Mouse (Mus musculus): Measurements from ENCODE around the gene Apoa4. TPM values are rescaled to one million over a fixed set of nuclear protein-coding genes. Genes with fewer than 3 reads are reported as not detected.

Apoa4 gene
- total RNA-seq, 2 experiments from 2014 or later = not detected

DNA sequence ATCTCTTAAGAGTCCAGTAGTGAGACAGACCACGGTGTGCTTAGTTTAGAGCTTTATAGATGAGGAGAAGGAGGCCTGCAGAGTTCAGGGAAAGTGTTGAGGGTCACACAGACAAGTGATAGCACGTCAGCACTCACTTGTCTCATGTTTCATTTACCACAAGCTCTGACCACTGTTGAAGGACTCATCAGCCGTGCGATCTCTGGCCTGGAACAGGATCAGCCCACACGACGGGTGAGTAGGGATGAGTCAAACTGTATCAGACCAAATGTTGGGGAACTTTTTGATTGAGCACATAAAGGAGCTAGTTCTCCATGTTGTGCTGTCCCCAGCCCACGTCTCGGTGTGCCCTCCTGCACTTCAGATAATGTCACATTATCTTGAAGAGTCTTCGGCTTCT is 34.0 kb downstream of the Apoa4 start:
- no peak for DNase-seq

DNA sequence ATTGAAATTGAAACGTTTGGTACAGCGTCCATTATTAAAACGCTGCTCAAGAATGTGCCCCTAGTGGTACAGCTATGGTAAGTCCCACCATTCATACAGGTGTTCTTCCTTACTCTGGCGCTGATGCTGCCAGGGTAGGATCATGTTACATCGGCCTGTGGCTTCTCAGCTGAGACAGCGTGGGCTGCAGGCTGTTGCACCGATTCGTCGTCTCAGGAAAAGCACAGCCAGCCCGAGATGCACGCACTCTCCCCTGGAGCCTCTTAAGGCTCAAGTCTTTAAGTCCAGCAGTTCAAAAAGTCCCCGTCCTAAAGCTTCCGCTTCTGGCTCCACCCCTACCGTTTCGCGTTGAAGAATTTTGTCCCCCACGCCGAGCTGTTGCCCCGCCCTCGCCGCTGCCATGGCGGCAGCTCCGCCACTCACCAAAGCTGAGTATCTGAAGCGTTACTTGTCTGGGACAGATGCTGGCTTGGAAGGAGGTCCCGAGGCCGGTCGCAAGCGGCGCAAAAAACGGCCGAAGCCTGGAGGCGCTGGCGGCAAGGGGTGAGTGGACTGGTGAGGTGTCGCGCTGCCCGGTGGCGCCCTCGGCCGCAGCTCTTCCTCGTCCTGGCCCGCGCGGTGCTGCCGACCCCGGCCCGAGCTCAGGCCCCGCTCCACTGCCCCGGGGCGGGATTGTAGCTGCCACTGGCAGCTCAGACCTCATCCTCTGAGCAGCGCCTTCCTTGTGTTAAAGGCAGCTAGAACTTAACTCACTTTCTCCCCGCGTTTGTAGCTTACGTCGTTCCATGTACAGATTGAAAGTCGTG is 42.3 kb downstream of the Apoa4 start, which contains the start of gene Bud13:
TSS of gene Bud13 (plus strand) at position 378 of the 806 bp plus-strand sequence.
- DNase-seq = peak; percentile 90

Other genes with a start within 250 kb of the Apoa4 start
- 10 to 100 TPM; 27.8 to 32.2 TPM for gene Pafah1b2, start 228.0 kb upstream of the Apoa4 start, total RNA-seq (2021)
- 10 to 100 TPM; 34.7 to 38.9 TPM for gene Sik3, start 227.9 kb upstream of the Apoa4 start, total RNA-seq (2021)
- not detected for gene Apoa1, start 12.1 kb upstream of the Apoa4 start, total RNA-seq (2021)
- gene Apoc3, start 5.1 kb upstream of the Apoa4 start, total RNA-seq (2021) = 1 to 10 TPM in 1 of 2 experiments, not detected in 1; 1.4 TPM
- not detected for gene Apoa5, start 27.9 kb downstream of the Apoa4 start, total RNA-seq (2021)
- gene Zpr1, start 32.4 kb downstream of the Apoa4 start, total RNA-seq (2021) = 10 to 100 TPM; 18.9 to 26.3 TPM
- gene Bud13, start 42.3 kb downstream of the Apoa4 start, total RNA-seq (2021) = 1 to 10 TPM; 5.6 to 8.4 TPM
- not detected for gene 4931429L15Rik, start 79.3 kb downstream of the Apoa4 start, total RNA-seq (2021)

All from gastrocnemius, postnatal 25 days (tissue).